Mouse (Mus musculus) layer of hippocampus, adult 11-12 months (tissue): ENCODE data around the gene Elovl3.
"Not testable (repeated sequence)": the region's sequence is repeated elsewhere in the genome, so short reads cannot be mapped to it uniquely, and the experiment has no call there.

Experiments
- DNase-seq: peaks from one replicate; pipeline ENCODE4 v3.0.0; 2022; ENCODE audit warnings: low spot score

Gene Elovl3

GRCm38 (mm10) chr19:46135789-46136638 lies 4.3 kb downstream of the Elovl3 start:
- no peak for DNase-seq

- peak; percentile 57 for DNase-seq
Measured at GRCm38 (mm10) chr19:46136639-46137580, 5.2 kb downstream of the Elovl3 start.

GRCm38 (mm10) chr19:46140324-46140723 lies 8.6 kb downstream of the Elovl3 start:
- no peak for DNase-seq

- no peak for DNase-seq
Measured at GRCm38 (mm10) chr19:46141091-46141490, 9.4 kb downstream of the Elovl3 start.

- DNase-seq, result no peak
Measured at GRCm38 (mm10) chr19:46147511-46148371, 16.0 kb downstream of the Elovl3 start, which contains the start of gene Pitx3. Gene Pitx3, minus strand, starts transcription at chr19:46148326.

- peak; percentile 44 for DNase-seq
Measured at GRCm38 (mm10) chr19:46148372-46148760, 16.7 kb downstream of the Elovl3 start.

GRCm38 (mm10) chr19:46149091-46149490 lies 17.4 kb downstream of the Elovl3 start:
- no peak for DNase-seq

- DNase-seq, result peak; percentile 97
Measured at GRCm38 (mm10) chr19:46152127-46152803, 20.6 kb downstream of the Elovl3 start, which contains the start of gene Gbf1. Gene Gbf1, plus strand, starts transcription at chr19:46152509.

GRCm38 (mm10) chr19:46165950-46166349 lies 34.3 kb downstream of the Elovl3 start:
- DNase-seq, result no peak

- not testable (repeated sequence) for DNase-seq
Measured at GRCm38 (mm10) chr19:46167169-46167568, 35.5 kb downstream of the Elovl3 start.

GRCm38 (mm10) chr19:46169396-46169795 lies 37.7 kb downstream of the Elovl3 start:
- no peak for DNase-seq

- no peak for DNase-seq
Measured at GRCm38 (mm10) chr19:46169913-46170312, 38.2 kb downstream of the Elovl3 start.

- no peak for DNase-seq
Measured at GRCm38 (mm10) chr19:46172541-46172940, 40.8 kb downstream of the Elovl3 start.

GRCm38 (mm10) chr19:46175173-46175572 lies 43.5 kb downstream of the Elovl3 start:
- DNase-seq, result no peak

- DNase-seq, result no peak
Measured at GRCm38 (mm10) chr19:46177046-46177445, 45.3 kb downstream of the Elovl3 start.

GRCm38 (mm10) chr19:46180274-46180673 lies 48.6 kb downstream of the Elovl3 start:
- DNase-seq, result no peak

- no peak for DNase-seq
Measured at GRCm38 (mm10) chr19:46182241-46182640, 50.5 kb downstream of the Elovl3 start.
